Mouse (Mus musculus) left cerebral cortex, adult 11 months (tissue): Measurements from ENCODE around the gene Smg6.
A peak's percentile ranks its signal among the peaks of the same experiment; 100 is the strongest.
"Not testable (repeated sequence)": the region's sequence is repeated elsewhere in the genome, so short reads cannot be mapped to it uniquely, and the experiment has no call there.

ENCODE experiments used
- DNase-seq: peaks from one replicate; pipeline ENCODE4 v3.0.0; 2022; ENCODE audit warnings: low spot score

Gene Smg6

DNA sequence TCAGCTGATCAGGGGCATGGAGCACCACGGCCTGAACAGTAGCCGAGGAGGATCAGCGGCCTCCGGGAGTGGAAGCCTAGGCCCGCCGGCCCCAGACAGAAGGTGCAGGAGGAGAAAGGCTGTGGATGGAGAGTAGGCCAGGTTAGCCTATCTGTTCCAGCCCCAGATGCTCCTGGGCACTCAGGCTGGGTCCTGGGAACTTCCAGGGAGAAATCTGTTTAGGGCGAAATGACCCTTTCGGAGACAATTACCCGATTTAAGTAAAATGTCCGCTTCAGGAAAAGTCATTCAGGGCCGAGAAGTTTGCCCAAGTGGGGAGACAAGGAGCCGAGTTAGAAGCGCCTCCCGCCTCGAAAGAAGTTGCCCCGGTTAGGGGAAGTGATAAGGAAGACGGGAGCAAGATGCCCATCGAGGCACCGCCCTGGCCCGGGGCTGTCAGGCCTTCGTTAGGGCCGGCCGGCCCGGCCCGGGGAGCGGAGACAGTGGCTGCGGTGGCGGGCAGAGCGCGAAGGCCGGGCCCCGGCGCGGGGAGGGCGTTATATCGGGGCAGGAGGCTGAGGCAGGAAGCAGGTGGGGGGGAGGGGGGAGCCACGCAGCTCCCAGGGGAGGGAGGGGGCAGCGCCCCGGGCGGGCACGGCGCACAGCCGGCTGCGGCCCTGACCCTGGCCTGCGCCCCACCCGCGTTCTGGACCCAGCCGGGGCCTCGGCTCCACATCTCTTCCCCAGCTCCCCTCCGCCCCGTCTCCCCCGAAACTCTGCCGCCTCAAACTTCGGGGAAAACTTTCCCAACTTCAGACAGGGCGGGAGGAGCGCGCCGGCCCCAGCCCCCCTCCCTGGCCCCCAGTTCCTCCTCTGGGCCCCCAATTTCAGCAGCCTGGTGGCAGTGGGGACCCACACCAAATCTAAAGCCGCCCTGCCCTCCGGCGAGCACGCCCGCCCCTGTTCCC is 242.3 kb downstream of the Smg6 start:
- DNase-seq = no peak

DNA sequence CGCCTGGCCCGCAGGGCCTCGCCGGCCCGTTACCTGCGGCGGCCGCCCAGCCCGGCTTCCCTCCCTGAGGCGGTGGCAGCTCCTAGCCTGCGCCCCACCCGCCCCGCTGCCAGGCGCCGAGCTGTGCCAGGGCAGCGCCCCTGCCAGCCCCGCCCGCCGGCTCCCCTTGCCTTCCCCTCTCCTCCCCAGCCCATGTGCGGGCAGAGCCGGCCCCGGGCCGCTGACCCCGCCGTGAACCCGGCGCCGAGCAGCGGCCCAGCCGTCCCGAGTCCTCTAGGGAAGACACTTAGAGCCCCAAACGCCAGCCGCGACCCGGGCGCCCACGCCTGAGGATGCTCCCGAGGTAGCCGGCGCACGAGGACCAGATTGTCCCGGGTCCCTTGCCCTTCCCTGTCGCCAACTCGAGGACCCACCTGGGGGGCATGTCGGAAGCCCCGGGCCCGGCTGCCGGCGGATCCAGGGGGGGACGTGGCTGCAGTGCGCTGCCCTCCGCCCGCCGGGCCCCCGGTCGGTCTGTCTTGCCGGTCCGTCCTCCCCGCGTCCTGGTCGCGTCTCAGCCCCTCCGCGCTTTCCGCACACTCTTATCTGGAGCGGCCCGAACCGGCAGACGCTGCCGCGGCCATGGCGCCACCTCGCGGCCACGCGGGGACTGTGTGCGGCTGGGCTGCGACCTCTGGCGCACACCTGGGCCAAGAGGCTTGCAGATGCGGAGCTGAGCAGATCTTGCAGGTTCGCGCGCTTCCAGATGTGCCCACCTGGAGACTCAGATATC is 243.2 kb downstream of the Smg6 start:
- no peak for DNase-seq

DNA sequence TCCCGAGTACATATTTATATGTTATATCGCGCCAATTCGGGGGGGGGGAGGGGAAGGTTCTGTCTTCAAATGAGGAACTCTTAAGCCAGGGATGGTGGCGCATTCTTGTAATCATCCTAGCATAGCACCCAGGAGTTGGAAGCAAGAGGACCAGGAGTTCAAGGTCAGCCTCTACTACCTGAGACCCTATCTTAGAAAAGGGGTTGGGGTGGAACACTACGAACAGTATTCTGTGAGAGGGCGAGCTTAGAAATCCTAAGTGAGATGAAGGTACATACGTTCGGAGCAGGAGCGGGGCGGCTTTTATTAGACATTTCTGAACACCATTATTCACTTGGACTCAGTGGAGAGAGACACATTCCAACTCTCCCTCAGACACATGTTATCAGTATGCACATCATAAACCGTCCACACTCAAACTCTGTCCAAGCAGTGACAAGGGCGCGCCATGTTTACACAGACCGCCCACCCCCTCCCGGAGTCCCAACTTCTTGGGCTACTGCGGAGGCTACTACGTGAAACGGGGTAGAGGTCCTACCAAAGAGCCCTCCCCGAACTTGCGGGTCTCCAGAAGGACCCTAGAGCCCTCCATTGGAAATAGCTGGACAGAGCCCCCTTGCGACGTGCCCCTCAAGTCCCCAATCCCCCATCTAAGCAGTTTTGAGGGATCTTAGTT is 243.9 kb downstream of the Smg6 start, which contains the start of gene Hic1:
Gene Hic1, minus strand, starts transcription at position 115 of the 676 bp plus-strand sequence.
- no peak for DNase-seq

DNA sequence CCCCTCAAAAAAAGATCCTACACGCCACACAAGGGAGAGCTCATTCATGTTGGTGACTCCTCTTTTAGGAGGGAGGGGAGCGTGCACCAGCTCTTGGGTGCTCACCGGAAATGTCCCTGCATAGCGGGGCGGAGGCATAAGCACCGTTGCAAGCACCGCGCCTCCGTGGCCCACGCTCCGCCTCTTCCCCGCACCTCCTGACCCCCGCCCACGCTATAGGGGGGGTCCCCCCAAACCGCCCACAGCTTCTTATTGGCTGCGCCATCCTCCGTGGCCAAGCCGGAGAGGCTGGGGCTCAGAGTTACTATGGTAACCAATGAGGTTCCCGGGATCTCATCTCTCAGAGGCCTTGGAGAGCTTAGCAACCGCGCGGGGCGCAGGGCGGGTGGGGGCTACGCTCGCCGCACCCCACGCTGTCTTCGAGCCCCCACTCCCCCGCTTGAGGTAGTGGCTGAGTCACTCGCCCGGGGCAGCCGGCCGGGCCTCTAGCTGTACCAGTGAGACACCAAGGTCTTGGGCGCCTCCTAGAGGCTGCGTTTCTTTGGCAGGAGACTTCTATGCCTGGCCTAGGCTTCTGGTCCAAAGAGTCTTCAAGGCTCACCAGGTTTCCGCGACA is 244.6 kb downstream of the Smg6 start:
- peak; percentile 92 for DNase-seq

DNA sequence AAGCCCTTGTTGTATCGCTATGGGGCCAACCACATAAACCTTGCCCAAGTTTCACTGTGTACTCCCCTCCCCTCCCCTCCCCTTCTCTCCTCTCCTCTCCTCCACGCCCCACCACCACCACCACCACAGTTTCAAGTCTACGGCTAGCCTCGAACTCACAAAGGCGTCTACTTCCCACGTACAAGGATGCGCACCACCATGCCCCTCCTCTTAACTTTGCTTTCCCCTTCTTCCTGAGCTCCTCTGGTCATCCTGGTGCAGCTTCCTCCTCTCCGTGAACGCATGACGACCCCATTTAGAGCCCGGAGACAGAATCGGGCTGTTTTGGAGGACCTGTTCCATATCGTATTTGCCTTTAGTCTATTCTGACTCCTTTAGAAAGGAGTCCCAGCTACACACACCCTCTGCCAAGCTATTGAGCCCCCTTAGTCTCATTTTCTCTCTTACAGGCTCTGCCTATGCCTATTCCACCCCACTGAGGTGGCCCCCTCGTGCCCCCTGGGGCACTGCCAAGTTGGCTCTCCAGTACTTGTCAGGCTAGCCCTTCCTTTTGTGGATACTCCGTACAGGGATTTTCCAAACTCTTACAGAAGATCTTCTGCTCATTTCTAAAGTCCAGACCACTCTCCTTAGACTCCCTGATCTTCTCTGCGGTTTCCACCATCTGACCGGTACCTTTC is 245.7 kb downstream of the Smg6 start:
- no peak for DNase-seq

DNA sequence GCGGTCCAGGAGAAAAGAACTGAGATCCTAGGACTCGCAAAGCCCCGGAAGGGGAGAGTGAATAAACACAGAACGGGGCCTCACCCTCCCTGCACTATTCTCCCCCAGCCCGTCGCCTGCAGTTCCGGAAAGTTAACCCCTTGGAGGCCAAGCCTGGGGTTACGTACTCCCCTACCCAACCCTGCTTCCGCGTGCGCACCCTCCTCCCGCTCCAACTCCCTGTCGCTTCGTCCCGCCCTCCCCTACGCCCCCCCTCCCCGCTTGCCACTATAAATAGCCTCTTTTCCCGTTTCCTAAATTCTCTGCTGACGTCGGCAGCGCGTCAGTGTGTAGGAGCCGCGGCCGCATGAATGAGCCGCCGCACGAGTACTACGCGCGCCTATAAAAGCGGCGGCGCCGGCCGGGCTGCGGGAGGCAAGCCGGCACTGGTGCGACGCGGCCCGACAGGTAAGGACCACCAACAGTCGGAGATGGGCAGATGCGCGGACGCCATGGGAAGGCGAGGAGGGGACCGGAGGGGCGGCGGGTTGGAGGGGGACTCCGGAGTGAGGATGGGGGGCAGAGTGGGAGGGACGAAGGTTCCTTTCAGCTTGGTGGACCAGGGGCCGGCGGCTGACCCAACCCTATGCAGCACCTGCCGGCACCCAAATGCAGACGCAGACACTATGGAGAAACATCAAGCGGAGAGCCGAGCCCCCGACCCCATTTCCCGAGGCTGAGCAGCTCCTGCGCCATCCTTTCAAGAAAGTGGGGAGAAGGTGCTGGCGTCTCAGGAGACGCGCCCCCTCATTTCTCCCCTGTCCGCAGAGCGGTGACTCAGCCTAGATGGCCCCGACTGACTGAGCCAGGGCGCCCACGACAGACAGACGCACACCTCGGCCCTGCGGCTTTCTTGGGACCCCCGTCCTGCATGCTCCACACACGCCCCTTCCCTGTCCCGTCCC is 246.8 kb downstream of the Smg6 start:
- DNase-seq = no peak

DNA sequence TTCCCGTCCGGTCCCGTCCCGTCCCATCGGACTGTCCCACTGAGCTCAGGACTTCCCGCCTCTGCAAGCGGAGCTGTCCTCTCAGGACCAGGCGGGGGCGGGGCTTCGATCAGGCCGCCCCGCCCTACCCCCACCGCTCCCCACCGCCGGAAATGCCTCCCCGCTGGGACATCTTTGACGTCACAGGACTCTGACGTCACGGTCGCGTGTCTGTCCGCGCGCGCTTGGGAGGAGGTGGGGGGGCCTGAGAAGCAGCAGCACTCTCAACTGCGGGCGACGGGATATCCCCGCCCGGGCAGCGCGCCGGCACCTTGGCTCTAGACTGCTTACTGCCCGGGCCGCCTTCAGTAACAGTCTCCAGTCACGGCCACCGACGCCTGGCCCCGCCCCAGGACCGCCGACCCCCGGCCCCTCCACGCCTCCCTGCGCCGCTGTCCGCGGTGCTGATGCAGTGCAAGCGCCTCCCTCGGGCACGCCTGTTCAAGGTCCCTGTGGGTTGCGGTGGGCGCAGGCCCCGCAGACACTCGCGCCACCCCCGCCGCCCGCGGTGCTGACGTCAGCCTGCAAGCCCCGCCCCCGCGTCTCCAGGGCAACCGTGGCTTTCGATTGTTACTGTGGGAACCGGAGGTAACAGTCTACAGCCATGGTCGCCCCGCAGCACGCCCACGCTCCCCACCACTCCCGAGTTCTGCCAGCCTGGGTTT is 247.6 kb downstream of the Smg6 start:
- DNase-seq = peak; percentile 92

DNA sequence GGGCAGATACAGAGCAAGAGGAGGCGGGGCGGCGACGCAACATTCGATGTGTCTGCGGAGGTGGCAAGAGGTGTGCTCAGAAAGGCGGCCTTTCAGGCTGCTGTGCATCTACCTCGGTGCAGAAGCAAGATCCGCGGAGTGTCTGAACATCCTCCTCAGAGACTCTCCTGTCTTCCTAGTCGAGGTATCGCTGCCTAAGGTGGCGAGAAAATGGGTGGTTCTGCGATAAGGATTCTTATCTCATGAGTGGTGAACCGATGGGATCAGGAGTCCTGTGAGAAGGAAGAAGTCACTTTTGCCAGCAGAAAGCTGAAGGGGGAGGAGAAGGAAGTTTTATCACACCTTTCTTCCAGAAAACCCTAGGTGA is 248.2 kb downstream of the Smg6 start:
- DNase-seq = no peak

DNA sequence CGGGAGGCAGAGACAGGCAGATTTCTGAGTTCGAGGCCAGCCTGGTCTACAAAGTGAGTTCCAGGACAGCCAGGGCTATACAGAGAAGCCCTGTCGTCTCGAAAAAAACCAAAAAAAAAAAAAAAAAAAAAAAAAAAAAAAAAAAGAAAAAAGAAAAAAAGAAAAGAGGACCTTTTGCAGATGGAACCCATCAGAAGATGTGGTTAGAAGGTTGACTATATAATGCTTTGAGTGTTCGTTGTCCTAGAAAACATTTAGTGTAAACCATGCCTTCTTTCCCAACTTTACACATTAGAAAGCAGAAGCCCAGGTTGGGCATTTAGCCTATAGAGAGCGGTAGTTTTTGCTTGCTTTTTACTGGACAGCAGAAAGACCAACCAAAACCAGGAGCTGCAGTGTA is 249.0 kb downstream of the Smg6 start:
- DNase-seq = not testable (repeated sequence)

DNA sequence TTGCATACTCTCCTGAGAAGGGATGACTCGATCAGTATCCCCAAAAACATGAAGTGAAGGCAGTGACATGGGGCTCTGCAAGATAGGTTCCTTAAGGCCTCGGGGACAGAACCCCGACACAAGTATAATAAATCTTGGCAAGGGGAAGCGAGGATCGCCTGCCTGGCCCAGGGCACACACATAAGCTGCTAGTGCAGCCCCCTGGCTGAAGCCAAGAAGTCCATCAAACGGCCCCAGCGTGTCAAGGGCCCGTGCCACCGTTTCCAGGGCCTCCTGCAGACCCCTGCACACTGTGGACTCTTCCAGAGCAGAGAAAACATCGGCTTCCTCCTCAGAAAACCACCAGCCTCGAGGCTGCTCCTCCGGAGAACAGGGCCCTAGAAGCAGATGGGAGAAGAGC is 252.4 kb downstream of the Smg6 start:
- no peak for DNase-seq

DNA sequence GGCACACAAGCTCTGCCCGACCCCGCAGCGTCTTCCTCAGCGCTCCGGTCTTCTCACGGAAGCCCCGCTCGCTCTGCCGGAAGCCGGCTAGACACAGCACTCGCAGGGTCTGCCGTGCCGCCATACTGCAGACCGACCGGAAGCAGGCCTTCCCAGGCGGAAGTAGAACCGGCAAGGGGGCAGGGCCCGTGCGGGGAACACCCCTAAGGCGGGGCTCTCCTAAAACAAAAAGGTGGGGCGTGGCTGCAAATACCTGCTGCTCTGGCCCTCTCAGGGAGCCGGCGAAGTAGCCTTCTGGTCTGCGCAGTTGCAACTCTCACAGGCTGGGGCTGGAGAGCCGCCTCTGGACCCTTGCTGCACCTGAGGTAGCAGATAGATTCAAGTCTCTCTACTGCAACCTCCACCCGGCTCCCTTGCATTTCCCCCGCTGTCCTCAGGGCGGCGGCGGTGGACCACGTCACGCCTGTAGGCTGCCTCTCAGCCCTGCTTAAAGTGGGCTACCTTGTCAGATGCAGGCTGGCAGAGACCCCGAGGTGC is 253.1 kb downstream of the Smg6 start, which contains the start of gene Ovca2:
Gene Ovca2, minus strand, starts transcription at position 164 of the 537 bp plus-strand sequence.
- DNase-seq = peak; percentile 86

DNA sequence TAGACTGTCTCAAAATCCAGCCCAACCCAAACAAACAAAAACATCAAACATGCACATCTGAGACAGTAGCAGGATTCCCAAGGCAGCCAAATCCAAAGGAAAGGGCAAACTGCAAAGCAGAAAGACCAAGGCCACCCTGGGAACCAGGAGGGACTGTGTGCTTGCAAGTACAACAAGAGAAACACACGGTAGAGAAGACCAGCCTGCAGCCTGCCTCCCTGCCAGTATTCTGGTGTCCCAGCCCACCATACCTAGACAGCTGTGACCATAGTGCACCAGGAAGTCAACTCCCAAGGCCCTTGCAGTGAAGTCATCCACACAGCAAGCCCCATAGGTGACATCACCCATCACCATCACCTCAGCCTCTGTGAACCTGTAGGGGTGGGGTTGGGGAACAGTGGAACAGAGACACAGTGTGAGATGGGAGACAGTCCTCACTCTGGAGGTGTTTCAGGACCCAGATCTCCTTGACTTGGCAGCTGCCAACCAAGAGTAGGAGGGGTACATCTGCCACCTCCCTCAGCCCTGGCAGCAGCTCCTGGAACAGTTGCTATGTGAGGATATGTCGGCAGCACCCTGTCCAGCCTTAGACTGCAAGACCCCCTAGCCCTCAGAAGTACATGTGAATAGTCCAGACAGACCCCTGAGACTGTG is 258.4 kb downstream of the Smg6 start:
- no peak for DNase-seq

DNA sequence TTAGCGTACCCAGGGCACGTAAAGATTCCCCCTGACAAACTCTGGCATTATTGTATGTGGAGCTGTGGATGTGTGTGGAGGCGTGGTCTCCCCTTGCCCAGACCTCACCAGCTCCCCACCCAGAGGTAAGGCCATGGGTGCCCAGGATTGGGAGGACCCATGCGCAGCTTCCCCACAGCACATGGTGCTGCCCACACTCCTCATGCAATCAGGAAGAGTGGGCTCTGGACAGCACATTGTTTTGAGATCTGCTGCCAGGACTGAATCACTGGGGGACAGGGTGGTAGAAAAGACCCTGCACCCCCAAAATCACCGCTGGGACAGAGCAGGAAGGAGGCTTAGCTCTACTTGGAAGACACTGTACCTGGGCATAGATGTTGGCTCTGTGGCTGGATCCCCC is 258.9 kb downstream of the Smg6 start:
- no peak for DNase-seq

DNA sequence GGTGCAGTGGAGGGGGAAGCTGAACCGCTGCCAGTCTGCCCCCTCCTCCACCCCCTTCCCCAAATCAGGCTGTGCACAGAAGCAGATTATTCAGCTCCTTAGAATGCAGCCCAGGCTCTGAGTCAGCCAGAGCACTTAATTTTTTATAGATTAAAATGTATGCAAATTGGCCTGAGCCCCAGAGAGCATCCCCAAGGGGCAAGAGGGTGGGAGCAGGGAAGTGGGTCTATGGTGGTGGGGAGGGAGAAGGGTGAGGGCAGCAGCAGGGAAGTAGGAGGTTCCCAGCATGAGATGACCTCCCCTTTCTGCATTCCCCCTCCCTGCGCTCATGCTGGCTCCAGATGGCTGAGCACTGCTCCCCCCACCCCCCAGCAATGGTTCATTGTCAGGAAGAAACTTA is 259.4 kb downstream of the Smg6 start:
- no peak for DNase-seq

DNA sequence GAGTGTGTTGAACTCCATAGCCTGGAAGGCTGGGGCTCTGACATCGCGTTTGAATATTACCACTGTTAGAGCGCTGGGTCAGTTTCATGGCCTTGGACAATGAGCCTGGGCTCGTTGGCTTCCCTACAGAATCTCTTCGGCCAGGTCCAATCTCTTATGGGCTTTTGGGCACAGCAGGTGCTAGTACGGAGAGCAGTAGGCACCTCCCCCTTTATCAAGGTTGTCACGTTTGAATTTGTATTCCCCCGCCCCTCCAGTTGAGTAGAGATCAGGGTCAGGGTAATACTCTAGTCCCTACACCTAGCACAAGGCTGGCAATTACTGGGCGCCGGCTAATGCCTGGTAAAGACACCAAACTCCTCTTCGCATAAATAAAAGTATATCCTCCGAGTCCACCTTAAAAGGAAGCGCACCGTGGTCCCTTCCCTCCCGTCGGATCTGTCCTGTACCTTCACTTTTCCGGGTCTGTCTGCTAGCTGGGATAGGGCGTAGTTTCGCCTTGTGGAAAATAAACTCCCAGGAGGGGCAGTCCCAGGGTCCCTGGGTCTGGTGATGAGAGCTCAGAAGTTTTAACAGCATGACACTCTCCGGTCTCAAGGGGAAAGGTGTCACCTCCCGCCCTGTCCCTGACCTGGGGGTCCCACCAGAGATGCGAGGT is 264.2 kb downstream of the Smg6 start:
- DNase-seq = no peak

DNA sequence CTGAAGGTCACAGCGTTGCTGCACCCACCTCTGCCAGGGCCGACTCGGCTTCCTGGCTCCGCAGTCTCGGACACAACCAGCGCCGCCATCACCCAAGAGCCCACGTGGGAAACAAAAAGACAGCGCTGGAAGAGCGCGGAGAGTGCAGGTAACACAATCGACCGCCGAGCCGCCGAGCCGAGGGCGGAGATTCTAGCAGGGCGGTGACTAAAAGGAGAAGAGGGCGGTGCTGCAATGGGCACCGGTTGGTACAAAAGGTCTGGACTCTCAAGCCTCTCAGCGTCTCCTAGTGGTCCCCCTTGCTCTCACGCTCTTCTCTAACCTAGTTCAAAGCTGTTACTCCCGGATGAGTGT is 264.7 kb downstream of the Smg6 start:
- no peak for DNase-seq

DNA sequence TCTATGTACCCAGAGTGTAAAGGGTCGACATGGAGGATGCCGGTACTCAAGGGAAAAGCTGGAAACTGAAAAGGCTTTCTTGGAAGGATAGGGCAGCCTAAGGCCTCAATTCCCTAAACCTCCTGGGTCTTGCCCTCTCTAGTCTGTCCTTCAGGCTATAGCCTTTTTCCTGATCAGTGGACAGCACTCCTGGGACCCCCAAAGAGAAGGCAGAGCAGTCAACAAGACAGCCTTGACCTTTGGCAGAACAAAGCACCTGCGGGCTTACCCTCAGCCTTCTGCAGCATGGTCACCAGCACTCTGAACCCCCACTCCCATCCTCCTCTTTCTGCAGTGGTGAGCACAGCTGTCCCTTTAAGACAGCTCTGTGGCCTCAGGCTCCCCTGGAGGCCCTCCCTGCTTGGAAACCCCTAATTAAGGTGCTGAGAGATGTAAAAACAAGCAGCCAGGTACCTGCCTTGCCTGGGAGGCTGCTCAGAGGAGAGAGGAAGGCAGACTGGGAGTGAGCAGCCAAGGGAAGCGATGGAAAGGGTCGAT is 265.4 kb downstream of the Smg6 start, which contains the start of gene Dph1:
Gene Dph1, minus strand, starts transcription at position 337 of the 537 bp plus-strand sequence.
- DNase-seq = no peak

DNA sequence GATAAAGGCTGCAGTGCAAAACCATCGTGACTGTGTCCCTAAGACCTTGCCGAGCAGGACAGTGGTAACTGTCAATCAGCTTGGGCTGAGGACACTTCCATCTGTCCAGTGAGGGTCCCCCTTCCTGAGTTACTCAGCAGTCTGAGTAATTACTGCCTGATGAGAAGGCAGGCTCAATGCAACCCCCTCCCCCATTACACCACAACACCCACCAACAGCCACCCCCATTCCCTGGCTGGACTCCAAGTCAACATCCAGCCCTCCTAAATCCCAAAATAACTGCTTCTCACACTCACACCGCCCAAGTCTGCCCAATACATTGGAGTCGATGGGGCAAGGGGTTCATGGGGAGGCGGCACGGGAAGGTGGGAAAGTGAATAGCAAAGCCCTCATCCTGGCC is 266.2 kb downstream of the Smg6 start:
- no peak for DNase-seq
